In the genomic region with DNA sequence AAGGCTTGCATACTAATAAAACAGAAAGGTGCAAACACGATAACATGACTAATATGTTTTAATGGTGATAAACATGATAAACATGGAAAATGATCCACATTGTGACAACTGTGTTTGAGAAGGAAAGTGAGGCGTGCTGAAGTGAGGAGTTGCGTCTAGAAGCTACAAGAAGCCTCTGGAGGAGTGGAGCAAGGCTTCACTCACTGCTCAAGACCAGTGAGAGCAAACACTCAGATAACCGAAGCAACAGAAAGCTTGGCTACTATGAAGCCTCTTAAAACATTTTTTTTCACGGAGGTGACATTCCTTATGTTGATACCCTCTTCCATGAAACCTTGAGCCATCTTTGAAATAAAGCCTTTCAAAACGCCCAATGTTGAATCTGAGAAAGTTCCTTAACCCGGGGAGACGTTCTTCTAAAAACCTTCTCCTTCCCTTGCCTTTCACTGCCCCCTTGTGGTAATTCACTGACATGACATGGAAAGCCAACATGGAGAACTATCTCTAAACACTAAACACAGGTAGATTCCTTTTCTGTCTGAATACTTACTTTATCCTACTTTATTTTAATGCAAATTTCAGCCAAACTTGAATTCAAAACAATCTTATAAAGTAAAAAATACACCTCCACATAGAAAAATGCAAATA, we compare ENCODE assay signal across 9 mouse cellular contexts.
DNase-seq lines count a peak whose midpoint lies in the region; ATAC-seq lines count a peak whose summit lies in the region.
"Had no signal": no experiment of that assay in that cellular context is flagged by ENCODE, and none has a peak within 500 bp of the region (broad histone marks: within the 10 kb centered on the region; RNA-seq: fewer than 3 reads in every experiment).

No protein-coding gene starts in this region.

- H3K36me3 ChIP-seq in forebrain, embryonic 16.5 days (ENCODE audit: control insufficient read depth, insufficient read depth): no peaks in the 10 kb centered on the region
- H3K36me3 ChIP-seq in midbrain, embryonic 11.5 days (ENCODE audit: control insufficient read depth, insufficient read depth, low read length): no peaks in the 10 kb centered on the region
- H3K36me3 ChIP-seq: heart, embryonic 15.5 days had no signal

- ATAC-seq in CD4-positive, CD25-positive, alpha-beta regulatory T cell, adult 4 months: no peak
- ATAC-seq in forebrain, embryonic 16.5 days: 0 out of 2 replicates have a peak, but pooled peaks have one; percentile 54
- ATAC-seq in midbrain, embryonic 11.5 days (ENCODE audit: low FRiP score): peak; percentile 61

- H3K27ac ChIP-seq in forebrain, embryonic 16.5 days (ENCODE audit: low read length): no peak overlapping the region
- H3K27ac ChIP-seq in midbrain, embryonic 11.5 days (ENCODE audit: low read depth, low read length): no peak overlapping the region
- H3K27ac ChIP-seq: heart, embryonic 15.5 days had no signal

- no peak overlapping the region for H3K4me2 ChIP-seq in forebrain, embryonic 16.5 days (ENCODE audit: low read length)
- no peak overlapping the region for H3K4me2 ChIP-seq in midbrain, embryonic 11.5 days
- H3K4me2 ChIP-seq: heart, embryonic 15.5 days had no signal

- H3K9me3 ChIP-seq in forebrain, embryonic 16.5 days (ENCODE audit: control insufficient read depth, low read length): no peaks in the 10 kb centered on the region
- H3K9me3 ChIP-seq in midbrain, embryonic 11.5 days (ENCODE audit: control insufficient read depth, low read length): no peaks in the 10 kb centered on the region
- H3K9me3 ChIP-seq: heart, embryonic 15.5 days had no signal

- no peak overlapping the region for H3K9ac ChIP-seq in forebrain, embryonic 16.5 days (replicated peaks; ENCODE audit: low read depth, low read length)
- no peak overlapping the region for H3K9ac ChIP-seq in midbrain, embryonic 11.5 days (ENCODE audit: low read length)
- H3K9ac ChIP-seq: heart, embryonic 15.5 days had no signal

- WGBS in forebrain, embryonic 16.5 days: 34% methylated on average over 8 of the region's 8 CpGs
- 37% methylated on average over 8 of the region's 8 CpGs for WGBS in midbrain, embryonic 11.5 days

- peak; percentile 13 for DNase-seq in CD4-positive, CD25-positive, alpha-beta regulatory T cell, adult 2 months (ENCODE audit: low read depth, low spot score)
- DNase-seq in A20 (ENCODE audit: low read depth, low spot score): peak; percentile 71
- peak; percentile 24 for DNase-seq in c-Kit-positive CD71-positive TER-119-negative erythroid progenitor cells, embryonic 14.5 days (ENCODE audit: low read depth)
- peak; percentile 69 to 77 for DNase-seq in layer of hippocampus, postnatal 10 days (ENCODE audit: low spot score in 2 of 2)
- peak; percentile 97 for DNase-seq in midbrain, embryonic 11.5 days (ENCODE audit: low spot score, missing footprints)
- peak; percentile 1 for DNase-seq in thymus, postnatal 25 days

- H3K4me3 ChIP-seq in forebrain, embryonic 16.5 days (replicated peaks; ENCODE audit: low read length): no peak overlapping the region
- H3K4me3 ChIP-seq in midbrain, embryonic 11.5 days (ENCODE audit: low read depth, low read length): no peak overlapping the region
- H3K4me3 ChIP-seq: heart, embryonic 15.5 days had no signal

- H3K4me1 ChIP-seq in forebrain, embryonic 16.5 days (replicated peaks; ENCODE audit: control insufficient read depth, insufficient read depth, low read length): peaks cover 2% of the 10 kb centered on the region; the same call in 1 of the 2 replicates
- H3K4me1 ChIP-seq in midbrain, embryonic 11.5 days (ENCODE audit: control insufficient read depth, insufficient read depth, low read length): no peaks in the 10 kb centered on the region
- H3K4me1 ChIP-seq: heart, embryonic 15.5 days had no signal

- H3K27me3 ChIP-seq in forebrain, embryonic 16.5 days (replicated peaks; ENCODE audit: control insufficient read depth, insufficient read depth, low read length): no peaks in the 10 kb centered on the region
- H3K27me3 ChIP-seq in midbrain, embryonic 11.5 days (ENCODE audit: control insufficient read depth, insufficient read depth, low read length): no peaks in the 10 kb centered on the region
- H3K27me3 ChIP-seq: heart, embryonic 15.5 days had no signal

Comparison
In these comparisons a context has a peak if more than half of its experiments do, and no peak if none do; other contexts are left out.
1. DNase-seq: peak in every context shown above with its lines; median percentile 97 in midbrain, embryonic 11.5 days; 73 in layer of hippocampus, postnatal 10 days; 71 in A20; 24 in c-Kit-positive CD71-positive TER-119-negative erythroid progenitor cells, embryonic 14.5 days; 13 in CD4-positive, CD25-positive, alpha-beta regulatory T cell, adult 2 months; 1 in thymus, postnatal 25 days.